ENCODE assay signal across 8 mouse cellular contexts in the genomic region with DNA sequence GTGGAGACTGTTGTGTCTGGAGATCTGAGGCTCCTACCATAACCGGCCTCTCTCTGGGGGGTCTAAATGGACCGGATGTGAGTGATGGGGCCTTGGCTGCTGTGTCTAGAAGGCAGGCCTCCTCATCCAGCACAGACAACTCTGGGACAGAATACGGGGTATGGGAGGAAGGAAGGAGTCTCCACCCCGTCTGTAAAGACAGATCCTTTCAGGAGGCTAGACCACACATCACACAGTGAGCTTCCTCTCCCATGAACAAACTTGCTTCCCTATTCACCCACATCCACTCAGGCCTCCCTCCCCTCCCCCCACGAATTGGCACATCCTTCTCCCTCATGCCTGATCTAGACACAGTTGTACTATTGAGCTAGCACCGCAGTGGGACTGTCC. TPM values are rescaled to one million over a fixed set of nuclear protein-coding genes. Genes with fewer than 3 reads are reported as not detected.
A peak's percentile ranks its signal among the peaks of the same experiment; 100 is the strongest.
DNase-seq lines count a peak whose midpoint lies in the region; ATAC-seq lines count a peak whose summit lies in the region.

No protein-coding gene starts in this region.

- ATAC-seq in kidney, embryonic 14.5 days (ENCODE audit: low FRiP score, low TSS enrichment) = peak; percentile 40
- ATAC-seq in hindbrain, embryonic 16.5 days = peak; percentile 41; the same call in 1 of the 2 replicates
- no peak for ATAC-seq in CD4-positive, CD25-positive, alpha-beta regulatory T cell, adult 4 months

- H3K27ac ChIP-seq in kidney, embryonic 14.5 days (ENCODE audit: low read depth, low read length) = peak overlapping the region; percentile 38; the same call in 1 of the 2 replicates
- H3K27ac ChIP-seq in brown adipose tissue, adult 24 weeks (replicated peaks; ENCODE audit: low read depth, low read length) = peak overlapping the region; percentile 58
- no peak overlapping the region for H3K27ac ChIP-seq in hindbrain, embryonic 16.5 days (ENCODE audit: low read depth, low read length)

- no peaks in the 10 kb centered on the region for H3K27me3 ChIP-seq in kidney, embryonic 14.5 days (ENCODE audit: control insufficient read depth, insufficient read depth, low read length)
- no peaks in the 10 kb centered on the region for H3K27me3 ChIP-seq in hindbrain, embryonic 16.5 days (replicated peaks; ENCODE audit: control insufficient read depth, insufficient read depth, low read length)

- H3K4me3 ChIP-seq in kidney, embryonic 14.5 days (ENCODE audit: low read length) = no peak overlapping the region
- peak overlapping the region; percentile 11 for H3K4me3 ChIP-seq in brown adipose tissue, adult 24 weeks (ENCODE audit: insufficient read depth, low read depth, low read length)
- no peak overlapping the region for H3K4me3 ChIP-seq in hindbrain, embryonic 16.5 days (ENCODE audit: low read length)

- H3K9ac ChIP-seq in kidney, embryonic 14.5 days (ENCODE audit: low read depth, low read length) = 0 out of 2 replicates have a peak overlapping the region, but pooled peaks have one; percentile 12
- H3K9ac ChIP-seq in hindbrain, embryonic 16.5 days (ENCODE audit: low read depth, low read length) = no peak overlapping the region

- 39% methylated on average over 6 of the region's 6 CpGs for WGBS in kidney, embryonic 14.5 days
- WGBS in hindbrain, embryonic 16.5 days = 55% methylated on average over 6 of the region's 6 CpGs

- H3K4me2 ChIP-seq in kidney, embryonic 14.5 days (replicated peaks; ENCODE audit: low read depth, low read length) = no peak overlapping the region
- no peak overlapping the region for H3K4me2 ChIP-seq in hindbrain, embryonic 16.5 days (ENCODE audit: low read length)

- H3K36me3 ChIP-seq in kidney, embryonic 14.5 days (ENCODE audit: control insufficient read depth, insufficient read depth, low read length) = no peaks in the 10 kb centered on the region
- H3K36me3 ChIP-seq in hindbrain, embryonic 16.5 days (ENCODE audit: control insufficient read depth, insufficient read depth, low read length) = no peaks in the 10 kb centered on the region

- H3K4me1 ChIP-seq in kidney, embryonic 14.5 days (ENCODE audit: control insufficient read depth, insufficient read depth, low read length) = peaks cover 40% of the 10 kb centered on the region
- peaks cover 31% of the 10 kb centered on the region for H3K4me1 ChIP-seq in brown adipose tissue, adult 24 weeks (ENCODE audit: control insufficient read depth, insufficient read depth, insufficient read length, low read length)
- peaks cover 23% of the 10 kb centered on the region for H3K4me1 ChIP-seq in hindbrain, embryonic 16.5 days (ENCODE audit: control insufficient read depth, insufficient read depth, low read depth, low read length)

- DNase-seq in kidney, adult 9 months = no peak
- peak; percentile 60 for DNase-seq in lung, postnatal 14 days
- no peak for DNase-seq in adrenal gland, adult 2 months
- DNase-seq in urinary bladder, postnatal 25 days (ENCODE audit: low spot score) = no peak

- no peaks in the 10 kb centered on the region for H3K9me3 ChIP-seq in kidney, embryonic 14.5 days (ENCODE audit: control insufficient read depth, low read length)
- no peaks in the 10 kb centered on the region for H3K9me3 ChIP-seq in hindbrain, embryonic 16.5 days (ENCODE audit: control insufficient read depth, low read length)

RNA-seq across cellular contexts. Expression of gene Htra3, which starts 9.2 kb away (rescaled TPM):
- 7.0 and 8.6 TPM in 2 replicates for polyA plus RNA-seq in kidney, embryonic 14.5 days (2014; fragmentation: Nextera tagmentation; extraction: Ambion mirVana)
- polyA plus RNA-seq in brown adipose tissue, adult 24 weeks (2012; ENCODE audit: insufficient read depth, insufficient read length, missing spikeins) = 60.4 and 62.3 TPM in 2 replicates
- polyA plus RNA-seq in hindbrain, embryonic 16.5 days (2015; fragmentation: Nextera tagmentation; extraction: Ambion mirVana) = 17.3 and 25.5 TPM in 2 replicates
- not detected for polyA plus RNA-seq in CD4-positive, CD25-positive, alpha-beta regulatory T cell, adult 4 months (2017; shearing (Covaris generic))
- total RNA-seq in adrenal gland, adult 2 months (2021) = 10 to 100 TPM; 23.8 to 58.0 TPM
- 162 and 311 TPM in 2 replicates for polyA plus RNA-seq in adrenal gland, adult 2 months (2012; rRNA removed)
